Mouse (Mus musculus) heart, postnatal 0 days (tissue): ENCODE measurements around the gene Cldn22. TPM values are rescaled to one million over a fixed set of nuclear protein-coding genes. Genes with fewer than 3 reads are reported as not detected.
A peak's percentile ranks its signal among the peaks of the same experiment; 100 is the strongest.

Experiments
- ATAC-seq: fragments of 200-750 bp; cut with Nextera tagmentation; 2 replicates; pipeline ENCODE4 v1.8.0; 2017; ENCODE audit warnings: low read depth, moderate number of reproducible peaks, moderate library complexity; ENCODE audit not compliant: insufficient read depth
- DNase-seq: peaks from one replicate; pipeline ENCODE4 v3.0.0-alpha.2; 2016; ENCODE audit warnings: low spot score
- H3K27ac ChIP-seq: fragments of 300-500 bp; sonication (generic); 2 replicates; pipeline ENCODE4 v1.5.1; 2014; ENCODE audit warnings: low read depth, mild to moderate bottlenecking
- H3K27me3 ChIP-seq: fragments of 300-500 bp; sonication (generic); 2 replicates; pipeline ENCODE4 v1.6.1; 2014; ENCODE audit warnings: low read length, mixed read lengths; ENCODE audit not compliant: control insufficient read depth, insufficient read depth
- H3K36me3 ChIP-seq: fragments of 300-500 bp; sonication (generic); replicated peaks from 2 replicates; pipeline ENCODE4 v1.6.1; 2014; ENCODE audit warnings: low read length, mixed read lengths; ENCODE audit not compliant: control insufficient read depth, insufficient read depth
- H3K4me1 ChIP-seq: fragments of 300-500 bp; sonication (generic); 2 replicates; pipeline ENCODE4 v1.6.1; 2014; ENCODE audit warnings: antibody characterized with exemption; ENCODE audit not compliant: control insufficient read depth, insufficient read depth
- H3K4me2 ChIP-seq: fragments of 300-500 bp; sonication (generic); 2 replicates; pipeline ENCODE4 v1.6.1; 2014; ENCODE audit warnings: low read depth, mild to moderate bottlenecking, low read length, moderate library complexity
- H3K4me3 ChIP-seq: fragments of 300-500 bp; sonication (generic); 2 replicates; pipeline ENCODE4 v1.5.1; 2014; ENCODE audit warnings: low read depth, low read length
- H3K9ac ChIP-seq: fragments of 300-500 bp; sonication (generic); replicated peaks from 2 replicates; pipeline ENCODE4 v1.6.1; 2014; ENCODE audit warnings: low read depth, low read length, mixed read lengths
- H3K9me3 ChIP-seq: fragments of 300-500 bp; sonication (generic); replicated peaks from 2 replicates; pipeline ENCODE4 v1.6.1; 2016; ENCODE audit warnings: low read length; ENCODE audit not compliant: control insufficient read depth
- CTCF ChIP-seq: IDR thresholded peaks from 2 replicates; pipeline ENCODE4 v1.5.1; 2016; ENCODE audit warnings: antibody characterized with exemption, control low read depth, low read depth
- EP300 ChIP-seq: IDR thresholded peaks from 2 replicates; pipeline ENCODE4 v1.6.1; 2016; ENCODE audit warnings: antibody characterized with exemption, low read depth
- WGBS: fragments of 180-500 bp; shearing (Covaris S2); extraction: QIAGEN DNeasy Blood & Tissue Kit; methylation state at CpG from one replicate; pipeline ENCODE4 v1.1.7; 2014; 5-methylcytosine and 5-hydroxymethylcytosine counted together
- polyA plus RNA-seq: library from polyadenylated mRNA; unstranded; fragments of >200 nt; fragmentation: Nextera tagmentation; extraction: Ambion mirVana; gene quantifications from 2 replicates; pipeline ENCODE4 v1.2.1, GENCODE M21; 2015
- total RNA-seq: library from RNA; depleted of rRNA; stranded (reverse); fragments of >200 nt; gene quantifications from 2 replicates; pipeline ENCODE4 v1.2.3, GENCODE M21; 2014; ENCODE audit warnings: low replicate concordance

The Cldn22 gene
- total and polyA plus RNA-seq, 2 experiments from 2014 or later, result not detected

DNA sequence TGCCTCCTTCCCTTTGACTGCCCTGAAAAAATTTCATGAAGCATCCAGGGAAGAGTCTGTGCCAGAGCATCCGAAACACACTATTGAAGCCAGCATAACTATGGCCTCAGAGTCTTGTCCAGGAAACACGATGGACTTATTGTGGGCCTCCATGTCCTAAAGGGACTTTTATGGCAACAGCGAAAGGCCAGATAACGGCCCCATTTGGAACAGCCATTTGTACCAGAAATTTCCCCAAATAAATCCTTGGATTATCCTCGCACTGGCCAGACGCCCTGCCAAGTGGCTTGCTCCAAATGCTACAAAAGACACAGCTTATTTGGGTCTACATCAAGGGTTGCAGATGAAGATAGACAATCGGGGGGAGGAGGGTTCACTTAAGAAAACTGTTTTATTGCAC is 39.8 kb upstream of the Cldn22 start:
- TF ChIP-seq CTCF (no peak), EP300 (no peak)
- Histone ChIP-seq H3K4me3 (no peak overlapping the region), H3K27ac (no peak overlapping the region), H3K9me3 (no peaks in the 10 kb centered on the region), H3K27me3 (no peaks in the 10 kb centered on the region), H3K4me2 (no peak overlapping the region), H3K4me1 (peaks cover 9% of the 10 kb centered on the region; the same call in 1 of the 2 replicates), H3K36me3 (no peaks in the 10 kb centered on the region), H3K9ac (no peak overlapping the region)
- DNase-seq (no peak), ATAC-seq (no peak)
- WGBS, result 76% methylated on average over 7 of the region's 7 CpGs

DNA sequence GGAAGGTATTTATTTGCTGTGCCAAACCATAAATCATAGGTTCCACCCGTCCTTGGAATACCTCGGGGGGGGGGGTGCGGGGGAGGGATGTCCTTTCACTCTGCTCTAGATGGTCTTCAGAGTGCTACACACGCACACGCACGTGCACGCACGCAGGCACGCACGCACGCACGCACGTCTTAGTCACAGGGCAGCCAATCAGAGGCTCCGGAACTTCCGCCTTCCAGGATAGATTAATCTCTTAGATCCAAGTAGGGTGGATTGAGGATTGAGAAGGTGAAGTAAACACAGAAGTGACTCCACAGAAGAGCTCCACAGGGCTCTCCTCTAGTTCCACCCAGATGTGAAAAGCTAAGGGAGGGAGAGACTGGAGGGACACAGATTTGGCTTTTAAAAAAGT is 38.0 kb upstream of the Cldn22 start:
- ATAC-seq (no peak), DNase-seq (no peak)
- H3K27ac ChIP-seq, result no peak overlapping the region
- no peaks in the 10 kb centered on the region for H3K9me3 ChIP-seq
- TF ChIP-seq EP300 (no peak), CTCF (no peak)
- 94% methylated on average over 15 of the region's 15 CpGs for WGBS
- no peaks in the 10 kb centered on the region for H3K36me3 ChIP-seq
- H3K9ac ChIP-seq, result no peak overlapping the region
- H3K4me2 ChIP-seq, result no peak overlapping the region
- H3K27me3 ChIP-seq, result no peaks in the 10 kb centered on the region
- H3K4me1 ChIP-seq, result peaks cover 9% of the 10 kb centered on the region; the same call in 1 of the 2 replicates
- H3K4me3 ChIP-seq, result no peak overlapping the region

DNA sequence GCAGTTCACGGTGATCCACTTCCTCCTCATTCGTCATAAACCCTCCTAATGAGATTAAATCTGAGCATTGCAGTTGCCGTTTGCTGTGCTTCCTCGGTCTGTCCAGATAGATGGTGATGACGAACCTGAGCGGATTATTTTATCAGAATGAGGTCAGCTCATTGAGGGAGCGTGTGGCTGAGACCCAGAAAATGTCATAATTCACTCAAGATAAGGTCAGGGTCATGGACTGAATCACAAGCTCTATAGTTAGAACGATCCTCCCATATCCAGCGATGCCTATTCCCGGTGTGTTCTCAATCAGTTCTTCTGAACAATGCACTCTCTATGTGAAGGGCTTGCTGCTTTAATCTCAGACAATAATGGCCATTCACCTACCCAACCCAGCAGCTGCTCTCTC is 36.6 kb upstream of the Cldn22 start:
- H3K4me2 ChIP-seq, result peak overlapping the region; percentile 45
- no peaks in the 10 kb centered on the region for H3K9me3 ChIP-seq
- no peaks in the 10 kb centered on the region for H3K36me3 ChIP-seq
- H3K27me3 ChIP-seq, result no peaks in the 10 kb centered on the region
- H3K9ac ChIP-seq, result no peak overlapping the region
- DNase-seq (peak; percentile 51), ATAC-seq (peak; percentile 78)
- no peak overlapping the region; the same call in 1 of the 2 replicates for H3K4me3 ChIP-seq
- TF ChIP-seq EP300, result no peak
- no peak for TF ChIP-seq CTCF
- 9% methylated on average over 10 of the region's 10 CpGs for WGBS
- H3K4me1 ChIP-seq, result peaks cover 9% of the 10 kb centered on the region; the same call in 1 of the 2 replicates
- peak overlapping the region; percentile 30; the same call in 1 of the 2 replicates for H3K27ac ChIP-seq

GRCm38 (mm10) chr8:47791986-47792385 is 32.3 kb upstream of the Cldn22 start:
- Histone ChIP-seq H3K4me3 (no peak overlapping the region), H3K9ac (no peak overlapping the region), H3K27ac (no peak overlapping the region), H3K27me3 (no peaks in the 10 kb centered on the region), H3K9me3 (no peaks in the 10 kb centered on the region), H3K36me3 (no peaks in the 10 kb centered on the region), H3K4me1 (peaks cover 9% of the 10 kb centered on the region; the same call in 1 of the 2 replicates), H3K4me2 (no peak overlapping the region)
- TF ChIP-seq EP300 (no peak), CTCF (no peak)
- DNase-seq (no peak), ATAC-seq (no peak)
- WGBS, result 55% methylated on average over 9 of the region's 9 CpGs

DNA sequence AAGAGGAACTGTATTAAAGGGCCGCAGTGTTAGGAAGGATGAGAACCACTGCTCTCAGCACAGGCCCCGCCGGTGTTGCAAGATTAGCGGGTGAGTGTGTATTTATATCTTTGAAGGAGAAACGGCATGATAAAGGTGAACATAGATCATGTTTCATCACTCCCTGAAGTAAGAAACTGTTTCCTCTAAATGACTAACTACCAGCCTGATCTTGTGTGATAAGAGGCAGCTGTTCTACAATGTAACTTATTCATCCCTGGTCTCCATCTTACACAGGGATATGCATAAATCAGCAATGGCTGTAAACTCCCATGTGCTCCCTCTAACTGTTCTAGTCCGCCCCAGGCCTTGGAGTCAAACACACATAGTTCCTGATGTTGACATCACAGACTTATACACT is 24.8 kb upstream of the Cldn22 start:
- Histone ChIP-seq H3K4me3 (no peak overlapping the region), H3K4me2 (no peak overlapping the region), H3K36me3 (no peaks in the 10 kb centered on the region), H3K9ac (no peak overlapping the region), H3K4me1 (no peaks in the 10 kb centered on the region), H3K9me3 (no peaks in the 10 kb centered on the region), H3K27me3 (no peaks in the 10 kb centered on the region), H3K27ac (no peak overlapping the region)
- TF ChIP-seq CTCF (no peak), EP300 (no peak)
- WGBS, result 47% methylated on average over 6 of the region's 6 CpGs
- no peak for DNase-seq
- ATAC-seq, result no peak

DNA sequence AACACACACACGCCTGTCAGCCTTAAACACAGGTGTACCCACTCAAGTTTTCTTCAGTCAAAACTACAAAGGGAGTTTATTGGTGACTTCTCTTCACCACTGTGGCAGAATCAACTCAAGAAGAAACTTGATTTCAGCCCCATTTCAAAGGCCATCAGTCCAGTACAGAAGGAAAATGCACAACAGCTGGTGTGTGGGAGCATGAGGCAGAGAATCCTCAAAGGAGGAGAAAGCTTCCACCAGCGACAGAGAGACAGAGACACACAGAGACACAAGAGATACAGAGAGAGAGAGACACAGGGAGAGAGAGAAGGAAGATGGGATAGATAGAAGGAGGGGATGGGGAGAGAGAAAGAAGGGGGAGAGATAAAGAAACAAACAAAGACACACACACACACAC is 21.9 kb upstream of the Cldn22 start:
- DNase-seq (no peak), ATAC-seq (no peak)
- Histone ChIP-seq H3K36me3 (no peaks in the 10 kb centered on the region), H3K9me3 (no peaks in the 10 kb centered on the region), H3K27me3 (no peaks in the 10 kb centered on the region), H3K9ac (no peak overlapping the region), H3K27ac (no peak overlapping the region), H3K4me1 (no peaks in the 10 kb centered on the region), H3K4me3 (no peak overlapping the region), H3K4me2 (no peak overlapping the region)
- no peak for TF ChIP-seq EP300
- no peak for TF ChIP-seq CTCF
- WGBS, result 67% methylated on average over 2 of the region's 2 CpGs
